Mouse (Mus musculus): ENCODE measurements around the gene Cd101.

- TF ChIP-seq CTCF (IDR thresholded peaks at IDR 0.05; ENCODE audit: control insufficient read depth, insufficient read depth, low read length) (no peak), POLR2A (IDR thresholded peaks at IDR 0.05; ENCODE audit: borderline replicate concordance, control insufficient read depth, low read depth, low read length) (no peak)
These were observed 24.0 kb downstream of the Cd101 start for GRCm38 (mm10) chr3:101005392-101005791.

All from bone marrow, adult 2 months (tissue).